Mouse (Mus musculus) kidney, adult 2 months (tissue): ENCODE measurements around the gene Dcbld1.

Experiments used
- CTCF ChIP-seq: fragments of 200-500 bp; conservative IDR thresholded peaks from 2 replicates; pipeline ENCODE4 v1.5.1; 2011; ENCODE audit warnings: low read depth, mild to moderate bottlenecking, control low read depth, low read length, moderate library complexity, mixed read lengths; ENCODE audit not compliant: insufficient read depth, insufficient read length
- POLR2A ChIP-seq: fragments of 200-500 bp; IDR thresholded peaks from one replicate; pipeline ENCODE4 v1.6.1; 2011; ENCODE audit warnings: low read depth, low read length, control low read depth

DNA sequence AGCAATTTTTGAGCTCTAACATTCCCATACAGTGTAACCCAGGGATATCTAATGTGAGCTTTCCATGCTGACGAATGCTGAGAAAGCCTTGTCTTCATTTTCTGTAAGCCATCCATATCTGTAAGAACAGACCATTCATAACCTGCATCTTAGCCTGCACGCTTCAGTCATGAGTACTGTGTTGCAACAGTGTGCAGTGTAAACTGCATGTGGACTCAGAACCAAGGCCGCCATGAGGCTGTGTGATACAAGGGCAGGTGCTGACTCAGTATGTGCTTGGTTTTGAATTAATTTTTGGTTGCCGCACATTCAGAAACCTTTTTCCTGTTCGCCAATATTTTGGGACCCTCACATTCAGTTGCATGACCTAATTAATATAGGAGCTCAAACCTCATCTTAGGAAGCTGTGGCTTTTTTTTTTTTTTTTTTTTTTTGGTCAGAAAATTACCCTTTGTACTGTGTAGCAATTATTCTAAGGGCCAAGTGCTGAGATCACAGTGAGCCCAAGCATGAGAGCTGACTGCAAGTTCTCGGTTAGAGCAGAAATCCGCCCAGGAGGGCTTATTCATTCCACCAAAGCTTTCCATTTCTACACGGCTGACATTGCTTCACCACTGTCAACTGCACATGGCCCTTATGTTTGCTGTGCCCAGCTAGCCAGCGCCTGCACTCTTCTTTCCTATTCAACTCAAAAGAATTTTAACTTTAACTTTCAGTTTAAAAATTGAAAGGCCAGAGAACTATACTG lies 127.6 kb downstream of the Dcbld1 start:
- TF ChIP-seq CTCF (no peak), POLR2A (no peak)
